Mouse (Mus musculus) spleen, adult 2 months (tissue): ENCODE measurements around the gene Hpd. TPM values are rescaled to one million over a fixed set of nuclear protein-coding genes. Genes with fewer than 3 reads are reported as not detected.

Experiments
- DNase-seq, 2 experiments: peaks; one replicate each; pipeline versions ENCODE4 v3.0.0 to v3.0.0-alpha.2; 2012 to 2021; ENCODE audit warnings: low spot score in 2 of 2, low read depth in 1 of 2
- H3K27ac ChIP-seq: fragments of 200-500 bp; 2 replicates; pipeline ENCODE4 v1.5.1; 2012; ENCODE audit warnings: low read length, inconsistent platforms; ENCODE audit not compliant: insufficient read depth
- H3K27me3 ChIP-seq: fragments of 200-500 bp; 2 replicates; pipeline ENCODE4 v1.6.1; 2012; ENCODE audit warnings: mild to moderate bottlenecking, moderate library complexity, low read length, inconsistent platforms; ENCODE audit not compliant: control insufficient read depth, insufficient read depth
- H3K36me3 ChIP-seq: fragments of 200-500 bp; 2 replicates; pipeline ENCODE4 v1.6.1; 2012; ENCODE audit warnings: mild to moderate bottlenecking, low read length, inconsistent platforms; ENCODE audit not compliant: control insufficient read depth, insufficient read depth
- H3K4me1 ChIP-seq: fragments of 200-500 bp; 2 replicates; pipeline ENCODE4 v1.6.1; 2011; ENCODE audit warnings: inconsistent platforms; ENCODE audit not compliant: control insufficient read depth, insufficient read depth, insufficient read length
- H3K4me3 ChIP-seq: fragments of 200-500 bp; 2 replicates; pipeline ENCODE4 v1.5.1; 2011; ENCODE audit warnings: mild to moderate bottlenecking, inconsistent platforms; ENCODE audit not compliant: insufficient read depth, insufficient read length; ENCODE audit errors: extremely low read depth
- CTCF ChIP-seq: fragments of 200-500 bp; IDR thresholded peaks from 2 replicates; pipeline ENCODE4 v1.5.1; 2011; ENCODE audit warnings: mild to moderate bottlenecking, inconsistent platforms; ENCODE audit not compliant: insufficient read depth, insufficient read length, insufficient replicate concordance; ENCODE audit errors: extremely low read depth
- POLR2A ChIP-seq: fragments of 200-500 bp; IDR thresholded peaks from 2 replicates; pipeline ENCODE4 v1.6.1; 2011; ENCODE audit warnings: low read depth, low read length, inconsistent platforms
- WGBS: fragments of 180-500 bp; shearing (Covaris S2); methylation state at CpG from one replicate; pipeline ENCODE4 v1.1.7; 2018; 5-methylcytosine and 5-hydroxymethylcytosine counted together
- polyA plus RNA-seq: library from polyadenylated mRNA; depleted of rRNA; stranded (reverse); fragments of >200 nt; gene quantifications from 2 replicates; pipeline ENCODE4 v1.2.3, GENCODE M21; 2012

The Hpd gene
- polyA plus RNA-seq, 1 experiment: 0.37 TPM

GRCm38 (mm10) chr5:123136361-123137043 is 46.0 kb downstream of the Hpd start:
- 12% methylated on average over 13 of the region's 13 CpGs for WGBS
- peak overlapping the region; percentile 99 for H3K27ac ChIP-seq
- H3K27me3 ChIP-seq: no peaks in the 10 kb centered on the region
- peak overlapping the region; percentile 38 for H3K4me3 ChIP-seq
- H3K4me1 ChIP-seq: peaks cover 20% of the 10 kb centered on the region; the same call in 1 of the 2 replicates
- TF ChIP-seq POLR2A (no peak), CTCF (no peak)
- peaks cover 28% of the 10 kb centered on the region for H3K36me3 ChIP-seq
- no peak for DNase-seq

DNA sequence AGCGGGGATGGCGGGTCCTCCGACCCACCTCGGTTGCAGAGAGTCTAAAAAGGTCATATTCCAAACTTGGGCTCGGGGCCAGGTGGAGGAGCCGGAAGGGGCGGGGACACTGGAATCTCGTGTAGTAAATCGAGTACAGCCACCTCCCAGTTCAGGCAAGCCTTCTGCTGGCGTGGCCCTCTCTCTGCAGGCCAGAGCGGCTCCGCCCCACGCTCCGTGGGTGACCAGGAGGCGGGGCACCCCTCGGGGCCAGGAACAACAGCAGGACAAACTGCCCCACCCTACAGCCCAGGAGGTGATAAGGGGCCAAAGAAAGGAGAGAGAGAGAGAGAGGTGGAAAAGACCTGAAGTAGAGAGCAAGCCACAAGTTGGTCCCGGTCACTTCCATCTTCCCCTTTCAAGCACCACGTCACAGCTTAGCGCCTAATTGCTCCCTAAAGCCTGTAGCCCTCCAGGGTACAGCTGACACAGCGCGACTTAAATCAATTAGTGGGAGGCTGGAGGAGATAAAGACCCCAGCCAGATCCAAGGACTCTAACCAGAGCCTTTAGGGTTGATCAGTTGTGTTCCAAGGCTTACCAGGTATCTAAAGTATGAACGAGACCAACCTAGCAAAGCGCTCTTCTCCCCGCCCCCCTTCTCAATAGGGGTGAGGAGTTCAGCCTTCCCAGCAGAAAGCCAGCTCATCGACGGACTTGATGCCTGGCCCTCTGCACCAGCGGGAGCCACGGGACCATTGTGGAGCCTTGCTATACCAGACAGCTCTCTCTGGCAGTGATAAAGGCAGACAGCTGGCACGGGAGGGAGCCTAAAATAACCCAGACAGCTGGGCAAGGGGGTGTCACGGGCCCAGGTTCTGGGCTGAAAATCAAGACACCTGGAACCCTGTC is 46.8 kb downstream of the Hpd start:
- WGBS: 46% methylated on average over 30 of the region's 30 CpGs
- Histone ChIP-seq H3K4me3 (peak overlapping the region; percentile 21), H3K4me1 (peaks cover 22% of the 10 kb centered on the region; the same call in 1 of the 2 replicates), H3K36me3 (peaks cover 28% of the 10 kb centered on the region), H3K27ac (peak overlapping the region; percentile 99), H3K27me3 (no peaks in the 10 kb centered on the region)
- TF ChIP-seq POLR2A: no peak
- no peak for TF ChIP-seq CTCF
- no peak for DNase-seq

DNA sequence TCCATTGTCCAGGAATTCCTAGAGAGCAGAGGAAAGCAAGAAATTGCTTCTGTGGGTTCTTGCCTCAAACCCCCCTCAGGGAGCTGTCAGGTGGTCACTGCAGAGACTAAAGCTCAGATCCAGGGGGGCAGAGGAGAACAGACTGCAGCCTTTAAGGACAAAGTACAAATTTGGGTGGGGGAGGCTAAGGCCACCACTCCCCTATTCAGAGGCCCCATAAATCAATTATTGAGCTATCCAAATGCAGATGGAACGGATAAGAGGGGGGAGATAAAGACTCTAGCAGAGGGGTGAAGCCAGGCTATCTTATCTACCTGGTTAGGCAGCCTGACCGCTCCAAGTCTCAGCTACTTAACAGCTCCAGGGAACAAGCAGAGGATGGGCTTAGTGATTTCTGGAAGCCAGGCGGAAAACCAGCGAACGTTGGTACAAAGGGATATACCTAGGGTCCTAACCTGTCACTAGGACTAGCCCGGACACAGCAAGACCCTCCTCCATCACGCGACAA is 47.6 kb downstream of the Hpd start:
- 88% methylated on average over 8 of the region's 8 CpGs for WGBS
- no peaks in the 10 kb centered on the region for H3K27me3 ChIP-seq
- H3K27ac ChIP-seq: peak overlapping the region; percentile 31; the same call in 1 of the 2 replicates
- TF ChIP-seq CTCF (no peak), POLR2A (no peak)
- H3K36me3 ChIP-seq: peaks cover 30% of the 10 kb centered on the region
- DNase-seq: no peak
- H3K4me1 ChIP-seq: peaks cover 27% of the 10 kb centered on the region; the same call in 1 of the 2 replicates
- no peak overlapping the region for H3K4me3 ChIP-seq

DNA sequence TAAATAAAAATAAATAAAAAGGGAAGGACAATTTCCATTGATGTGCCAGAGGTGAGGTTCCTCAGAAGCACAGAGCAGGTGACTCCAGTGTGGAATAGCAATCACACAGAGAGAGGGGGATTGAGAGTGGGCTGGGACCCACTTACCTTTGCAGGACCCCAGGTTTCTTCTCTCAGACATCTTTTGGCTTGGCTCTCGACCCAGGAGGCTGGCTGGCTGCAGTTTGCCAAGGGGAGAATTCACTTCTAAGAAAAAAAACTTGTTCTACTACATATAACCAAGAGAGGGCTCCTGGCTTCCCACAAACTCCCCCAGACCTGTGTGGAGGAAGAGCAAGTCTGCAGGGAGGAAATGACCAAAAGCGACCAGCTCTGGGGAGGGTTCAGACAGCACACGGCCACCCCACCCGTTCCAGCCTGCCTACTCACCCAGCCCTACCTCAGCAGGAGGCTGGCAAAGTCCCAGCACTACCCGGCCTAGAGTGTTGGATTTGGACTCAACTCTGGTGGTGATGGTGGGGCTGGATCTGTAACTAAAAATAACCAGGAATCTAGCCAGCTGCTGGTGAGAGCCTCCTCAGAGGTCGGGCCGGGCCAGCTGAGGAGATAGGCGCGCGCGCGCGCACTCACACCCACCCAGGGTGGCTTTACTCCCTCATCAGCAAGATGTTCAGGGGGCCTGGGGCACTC is 48.2 kb downstream of the Hpd start:
- no peak overlapping the region for H3K4me3 ChIP-seq

GRCm38 (mm10) chr5:123133784-123134143 is 48.8 kb downstream of the Hpd start:
- H3K4me3 ChIP-seq: no peak overlapping the region
- H3K27me3 ChIP-seq: no peaks in the 10 kb centered on the region
- no peak overlapping the region for H3K27ac ChIP-seq
- H3K4me1 ChIP-seq: peaks cover 34% of the 10 kb centered on the region; the same call in 1 of the 2 replicates
- peaks cover 33% of the 10 kb centered on the region for H3K36me3 ChIP-seq
- no peak for TF ChIP-seq POLR2A
- TF ChIP-seq CTCF: no peak
- WGBS: 54% methylated on average over 7 of the region's 7 CpGs
- DNase-seq: no peak

More for the DNA sequence above, 48.2 kb downstream of the Hpd start:
- 62% methylated on average over 13 of the region's 13 CpGs for WGBS
- H3K4me1 ChIP-seq: peaks cover 33% of the 10 kb centered on the region; the same call in 1 of the 2 replicates
- no peaks in the 10 kb centered on the region for H3K27me3 ChIP-seq
- no peak for DNase-seq
- H3K27ac ChIP-seq: peak overlapping the region; percentile 31; the same call in 1 of the 2 replicates
- H3K36me3 ChIP-seq: peaks cover 33% of the 10 kb centered on the region
- TF ChIP-seq POLR2A (no peak), CTCF (no peak)

DNA sequence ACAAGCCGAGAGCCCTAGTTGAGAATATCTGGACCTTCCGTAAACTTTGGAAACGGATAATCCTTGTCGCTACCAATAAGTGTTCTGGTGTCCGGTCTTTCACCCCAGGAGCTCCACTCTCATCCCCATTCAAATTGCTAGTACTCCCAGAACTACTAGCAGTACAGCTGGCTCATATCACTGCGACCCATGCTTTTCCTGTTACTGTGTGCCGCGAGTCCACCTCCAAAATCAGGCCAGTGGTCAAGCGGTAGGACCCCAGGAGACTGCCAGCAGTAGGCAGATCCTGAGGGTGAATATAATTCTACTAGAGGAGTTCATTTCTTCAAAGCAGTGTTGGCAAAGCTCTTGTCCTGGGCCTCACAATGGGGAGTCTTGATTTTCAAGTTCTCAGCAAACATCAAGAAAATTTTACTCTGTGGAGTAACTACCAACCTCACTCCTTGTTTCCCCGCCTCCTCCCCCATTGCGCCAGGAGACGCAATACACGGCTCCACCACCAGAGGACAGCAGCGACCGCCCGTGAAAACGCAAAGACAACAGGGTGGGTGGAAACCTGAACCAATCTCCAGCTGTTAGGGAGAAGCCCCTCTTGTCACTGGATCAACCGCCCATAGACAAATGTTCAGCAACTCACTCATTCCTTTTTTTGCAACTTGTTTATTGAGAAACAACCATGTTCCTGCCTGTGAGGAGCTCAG is 49.3 kb downstream of the Hpd start:
- whole genome bisulfite sequencing: 30% methylated on average over 18 of the region's 18 CpGs
- peak overlapping the region; percentile 14; the same call in 1 of the 2 replicates for H3K27ac ChIP-seq
- DNase-seq: peak; percentile 73 to 79
- H3K4me3 ChIP-seq: no peak overlapping the region
- TF ChIP-seq CTCF: peak; percentile 100
- no peak for TF ChIP-seq POLR2A
- H3K4me1 ChIP-seq: peaks cover 34% of the 10 kb centered on the region; the same call in 1 of the 2 replicates
- peaks cover 33% of the 10 kb centered on the region for H3K36me3 ChIP-seq
- no peaks in the 10 kb centered on the region for H3K27me3 ChIP-seq
